Mouse (Mus musculus) stomach, postnatal 0 days (tissue): Measurements from ENCODE around the gene Cacna1h. TPM values are rescaled to one million over a fixed set of nuclear protein-coding genes. Genes with fewer than 3 reads are reported as not detected.

ENCODE experiments used
- ATAC-seq: fragments of 200-750 bp; cut with Nextera tagmentation; 2 replicates; pipeline ENCODE4 v1.8.0; 2017; ENCODE audit not compliant: low FRiP score, low TSS enrichment
- DNase-seq: peaks from one replicate; pipeline ENCODE4 v3.0.0-alpha.2; 2016; ENCODE audit warnings: low spot score
- H3K27ac ChIP-seq: fragments of 300-500 bp; sonication (generic); replicated peaks from 2 replicates; pipeline ENCODE4 v1.5.1; 2014; ENCODE audit warnings: mild to moderate bottlenecking, control low read depth
- H3K27me3 ChIP-seq: fragments of 300-500 bp; sonication (generic); 2 replicates; pipeline ENCODE4 v1.6.1; 2014; ENCODE audit warnings: low read length; ENCODE audit not compliant: control insufficient read depth, insufficient read depth
- H3K36me3 ChIP-seq: fragments of 300-500 bp; sonication (generic); 2 replicates; pipeline ENCODE4 v1.6.1; 2014; ENCODE audit warnings: low read length, mixed read lengths; ENCODE audit not compliant: control insufficient read depth, insufficient read depth
- H3K4me1 ChIP-seq: fragments of 300-500 bp; sonication (generic); replicated peaks from 2 replicates; pipeline ENCODE4 v1.6.1; 2014; ENCODE audit warnings: antibody characterized with exemption; ENCODE audit not compliant: control insufficient read depth, insufficient read depth
- H3K4me2 ChIP-seq: fragments of 300-500 bp; sonication (generic); replicated peaks from 2 replicates; pipeline ENCODE4 v1.6.1; 2014; ENCODE audit warnings: low read depth, mild to moderate bottlenecking, control low read depth, moderate library complexity
- H3K4me3 ChIP-seq: fragments of 300-500 bp; sonication (generic); 2 replicates; pipeline ENCODE4 v1.5.1; 2014; ENCODE audit warnings: low read depth, low read length, control low read depth
- H3K9ac ChIP-seq: fragments of 300-500 bp; sonication (generic); 2 replicates; pipeline ENCODE4 v1.6.1; 2014; ENCODE audit warnings: mild to moderate bottlenecking, low read length, control low read depth, mixed read lengths
- H3K9me3 ChIP-seq: fragments of 300-500 bp; sonication (generic); 2 replicates; pipeline ENCODE4 v1.6.1; 2016; ENCODE audit warnings: low read length; ENCODE audit not compliant: control insufficient read depth
- CTCF ChIP-seq: IDR thresholded peaks from 2 replicates; pipeline ENCODE4 v1.5.1; 2016; ENCODE audit warnings: antibody characterized with exemption, low read depth, mild to moderate bottlenecking, moderate library complexity
- EP300 ChIP-seq: optimal IDR thresholded peaks from 2 replicates; pipeline ENCODE3; 2016; ENCODE audit warnings: antibody characterized with exemption
- WGBS: fragments of 180-500 bp; shearing (Covaris S2); extraction: QIAGEN DNeasy Blood & Tissue Kit; methylation state at CpG from one replicate; pipeline ENCODE4 v1.1.7; 2014; 5-methylcytosine and 5-hydroxymethylcytosine counted together
- polyA plus RNA-seq: library from polyadenylated mRNA; unstranded; fragments of >200 nt; fragmentation: Nextera tagmentation; extraction: Ambion mirVana; gene quantifications from 2 replicates; pipeline ENCODE4 v1.2.1, GENCODE M21; 2015

Cacna1h gene
- polyA plus RNA-seq, 1 experiment from 2014 or later = 1.5 TPM

DNA sequence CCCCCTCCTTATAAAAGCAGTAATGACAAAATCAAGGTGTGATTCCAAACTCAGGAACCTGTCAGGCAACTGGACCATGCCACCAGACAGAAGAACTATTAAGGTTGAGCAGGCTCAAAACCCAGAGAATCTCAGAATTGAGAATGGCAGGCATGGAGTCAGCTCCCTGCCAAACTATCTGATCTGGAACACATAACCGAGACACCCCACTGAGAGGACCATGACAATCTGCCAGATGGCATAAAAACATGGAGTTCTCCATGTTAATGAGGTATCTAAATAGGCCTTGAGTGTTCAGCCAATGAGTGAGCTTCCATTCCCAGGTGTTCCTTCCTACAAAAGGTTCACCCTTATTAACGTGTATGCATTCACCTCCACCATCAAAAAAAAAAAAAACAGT is 72.3 kb downstream of the Cacna1h start:
- H3K4me3 ChIP-seq = no peak overlapping the region
- 75% methylated on average over 2 of the region's 2 CpGs for WGBS
- DNase-seq (no peak), ATAC-seq (no peak)
- TF ChIP-seq EP300 = no peak
- TF ChIP-seq CTCF = no peak
- H3K36me3 ChIP-seq = no peaks in the 10 kb centered on the region
- H3K9ac ChIP-seq = no peak overlapping the region
- no peaks in the 10 kb centered on the region for H3K27me3 ChIP-seq
- no peaks in the 10 kb centered on the region for H3K9me3 ChIP-seq
- no peaks in the 10 kb centered on the region for H3K4me1 ChIP-seq
- H3K4me2 ChIP-seq = no peak overlapping the region
- H3K27ac ChIP-seq = no peak overlapping the region

DNA sequence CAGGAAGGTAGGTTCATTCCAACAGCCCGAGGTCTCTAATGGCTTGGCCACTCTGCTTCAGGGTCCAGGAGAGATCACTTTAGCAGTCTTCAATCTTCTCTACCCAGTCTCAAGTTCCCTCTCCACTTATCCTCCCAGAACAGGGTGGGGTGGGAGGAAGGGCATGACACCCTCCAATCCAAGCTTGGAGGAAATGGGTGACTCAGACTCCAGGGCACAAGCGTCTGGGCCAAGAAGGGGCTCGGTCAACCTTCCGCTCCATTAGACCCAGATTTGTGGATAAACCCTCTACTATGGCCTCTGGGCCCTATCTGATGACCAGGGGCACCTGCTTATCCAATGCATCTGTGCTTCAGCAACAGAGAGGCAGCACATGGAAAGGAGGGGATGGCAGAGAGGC is 88.1 kb downstream of the Cacna1h start, which contains the start of gene Tpsab1:
Gene Tpsab1 (minus strand): TSS at position 101 of the 400 bp plus-strand sequence.
- WGBS = 73% methylated on average over 4 of the region's 4 CpGs
- H3K4me3 ChIP-seq = no peak within 1 kb of the TSS
- no peaks in the 10 kb centered on the region for H3K4me1 ChIP-seq
- DNase-seq (no peak), ATAC-seq (no peak)
- H3K36me3 ChIP-seq = no peaks in the 10 kb centered on the region
- H3K27me3 ChIP-seq = no peaks in the 10 kb centered on the region
- TF ChIP-seq CTCF (no peak), EP300 (no peak)
- no peaks in the 10 kb centered on the region for H3K9me3 ChIP-seq
- no peak within 1 kb of the TSS for H3K27ac ChIP-seq
- H3K9ac ChIP-seq = no peak within 1 kb of the TSS
- no peak within 1 kb of the TSS for H3K4me2 ChIP-seq

DNA sequence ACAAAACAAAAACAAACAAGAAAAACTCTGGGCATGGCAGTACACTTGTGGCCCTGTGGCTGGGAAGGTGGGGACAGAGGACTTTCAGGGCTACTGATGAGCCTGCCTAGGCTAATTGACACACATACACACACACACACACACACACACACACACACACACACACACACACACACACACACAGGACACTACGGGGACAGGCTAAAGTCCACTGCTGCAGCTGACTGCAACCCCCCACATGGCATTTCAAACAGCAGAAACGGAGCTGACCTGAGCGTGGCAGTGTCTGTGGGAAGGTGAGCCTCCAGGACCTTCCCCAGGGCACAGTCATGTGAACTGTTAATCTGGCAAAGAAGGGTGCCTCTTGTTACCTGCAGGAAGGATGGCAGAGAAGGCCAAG is 92.1 kb downstream of the Cacna1h start:
- Histone ChIP-seq H3K9me3 (no peaks in the 10 kb centered on the region), H3K36me3 (no peaks in the 10 kb centered on the region), H3K4me3 (no peak overlapping the region), H3K4me2 (no peak overlapping the region), H3K27me3 (no peaks in the 10 kb centered on the region), H3K4me1 (no peaks in the 10 kb centered on the region), H3K9ac (no peak overlapping the region), H3K27ac (no peak overlapping the region)
- DNase-seq = no peak
- no peak for TF ChIP-seq CTCF
- 39% methylated on average over 3 of the region's 3 CpGs for WGBS
- no peak for ATAC-seq

DNA sequence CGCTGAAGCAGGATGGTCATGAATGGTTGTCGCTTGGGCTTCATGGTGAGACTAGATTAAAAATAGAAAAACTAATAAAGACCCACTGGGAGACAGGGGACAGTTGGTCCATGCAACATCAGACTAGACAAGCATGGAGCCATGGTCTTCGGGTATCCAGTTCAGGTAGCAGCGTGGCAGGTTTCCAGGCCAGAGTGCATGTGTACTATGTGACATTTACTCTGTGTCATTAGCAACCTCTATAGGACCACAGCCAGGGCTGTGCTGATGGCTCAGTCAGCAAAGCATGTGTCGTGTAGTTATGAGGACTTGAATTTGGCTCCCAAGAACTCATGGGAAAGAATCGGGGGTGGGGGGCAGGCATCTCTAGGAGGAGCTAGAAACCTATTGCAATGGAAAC is 93.6 kb downstream of the Cacna1h start:
- no peaks in the 10 kb centered on the region for H3K36me3 ChIP-seq
- no peaks in the 10 kb centered on the region for H3K27me3 ChIP-seq
- ATAC-seq = no peak
- no peaks in the 10 kb centered on the region for H3K4me1 ChIP-seq
- no peak overlapping the region for H3K9ac ChIP-seq
- TF ChIP-seq CTCF (no peak), EP300 (no peak)
- H3K4me3 ChIP-seq = no peak overlapping the region
- DNase-seq = no peak
- H3K4me2 ChIP-seq = no peak overlapping the region
- H3K27ac ChIP-seq = no peak overlapping the region
- no peaks in the 10 kb centered on the region for H3K9me3 ChIP-seq
- WGBS = 85% methylated on average over 6 of the region's 6 CpGs

DNA sequence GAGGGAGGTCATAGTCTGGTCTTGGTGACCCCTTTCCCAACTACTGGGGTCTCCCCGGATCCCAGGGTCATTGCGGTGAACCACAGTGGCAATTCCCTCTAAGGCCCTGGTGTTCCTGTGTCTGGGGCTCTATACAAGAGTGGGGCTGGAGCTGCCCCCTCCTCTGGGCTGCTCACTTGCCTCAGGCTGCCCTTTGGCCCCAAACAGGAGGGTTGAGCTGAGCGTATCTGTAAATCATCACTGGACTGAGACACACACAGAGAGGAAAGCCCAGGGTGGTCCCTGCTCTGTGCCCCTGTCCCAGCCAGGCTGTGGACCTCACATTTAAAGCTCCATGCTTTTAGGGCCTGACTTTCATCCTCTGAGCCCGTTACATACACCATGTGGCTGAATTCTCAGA is 95.4 kb downstream of the Cacna1h start:
- 83% methylated on average over 4 of the region's 4 CpGs for WGBS
- Histone ChIP-seq H3K9me3 (no peaks in the 10 kb centered on the region), H3K27ac (no peak overlapping the region), H3K9ac (no peak overlapping the region), H3K4me2 (no peak overlapping the region), H3K36me3 (no peaks in the 10 kb centered on the region), H3K27me3 (no peaks in the 10 kb centered on the region), H3K4me1 (no peaks in the 10 kb centered on the region), H3K4me3 (no peak overlapping the region)
- no peak for DNase-seq
- no peak for TF ChIP-seq CTCF
- TF ChIP-seq EP300 = no peak
- ATAC-seq = no peak

DNA sequence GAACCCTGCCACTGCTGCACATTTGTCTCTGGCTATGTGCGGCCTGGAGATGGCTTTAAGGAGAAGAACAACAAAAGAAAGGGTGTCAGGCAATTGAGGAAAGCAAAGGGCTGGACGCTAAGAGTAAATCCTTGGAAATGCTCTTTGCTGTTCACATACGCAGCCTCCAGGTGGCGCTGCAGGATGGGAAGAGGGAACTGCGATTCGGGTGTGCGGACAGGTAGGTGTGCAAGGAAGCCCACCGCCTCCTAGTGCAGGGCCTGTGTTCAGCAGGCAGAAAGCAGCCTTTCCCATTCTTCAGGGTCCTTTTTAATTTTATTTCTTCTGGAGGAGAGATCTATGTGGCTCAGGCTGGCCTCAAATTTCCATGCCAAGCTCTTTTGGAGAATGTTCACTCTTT is 99.6 kb downstream of the Cacna1h start:
- H3K27ac ChIP-seq = no peak overlapping the region
- TF ChIP-seq EP300 (no peak), CTCF (peak; percentile 96)
- WGBS = 2% methylated on average over 8 of the region's 8 CpGs

More for the DNA sequence above, 99.6 kb downstream of the Cacna1h start:
- H3K4me1 ChIP-seq = no peaks in the 10 kb centered on the region
- H3K36me3 ChIP-seq = no peaks in the 10 kb centered on the region
- H3K4me2 ChIP-seq = no peak overlapping the region
- ATAC-seq (no peak), DNase-seq (peak; percentile 80)
- no peak overlapping the region for H3K9ac ChIP-seq
- no peaks in the 10 kb centered on the region for H3K27me3 ChIP-seq
- no peak overlapping the region for H3K4me3 ChIP-seq
- no peaks in the 10 kb centered on the region for H3K9me3 ChIP-seq
